Mouse (Mus musculus) kidney, postnatal 4 days (tissue): ENCODE data around the gene Gtf2a1l.

Source experiments
- DNase-seq, 2 experiments: peaks; one replicate each; pipeline ENCODE4 v3.0.0; 2021; ENCODE audit warnings: mixed read lengths in 2 of 2

Gtf2a1l gene

DNA sequence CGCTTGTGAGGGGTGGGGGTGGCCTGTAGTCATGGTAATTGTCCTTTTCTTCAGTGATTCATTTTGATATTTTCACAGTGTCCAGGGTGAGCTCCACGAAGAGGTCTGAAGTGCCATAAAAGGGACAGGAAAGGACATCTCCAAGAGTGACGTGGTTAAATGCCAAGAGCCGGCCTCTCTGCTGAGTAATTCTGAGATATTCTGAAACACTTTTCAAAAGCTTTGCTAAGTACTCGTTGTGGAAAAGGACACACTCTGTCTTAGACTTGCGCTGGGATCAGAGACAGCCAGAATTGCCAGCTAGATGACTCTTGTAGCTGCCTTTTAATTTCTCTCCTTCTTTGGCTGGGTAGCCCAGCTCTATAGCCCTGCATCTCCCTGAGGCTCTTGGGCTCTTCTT is 9.9 kb upstream of the Gtf2a1l start:
- DNase-seq, result no peak

DNA sequence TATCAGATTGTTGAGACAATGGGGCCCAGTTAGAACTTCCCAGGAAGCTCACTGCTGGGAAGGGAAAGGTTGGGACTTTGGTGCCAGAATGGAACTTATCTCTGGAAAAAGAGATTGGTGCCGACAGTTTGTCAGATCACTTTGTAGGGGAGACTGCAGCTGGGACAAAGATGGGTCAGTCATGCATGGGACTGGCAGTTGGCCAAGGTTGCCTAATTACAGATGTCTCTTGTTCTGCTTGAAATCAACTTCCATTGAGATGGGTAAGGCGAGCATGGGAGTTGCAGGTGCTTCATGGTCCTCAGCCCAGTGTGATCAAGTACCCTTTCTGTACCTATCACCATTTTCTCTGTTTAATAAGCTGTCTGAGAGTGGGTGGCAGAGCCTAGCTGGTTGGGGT is 2.4 kb upstream of the Gtf2a1l start:
- peak; percentile 16 to 24 for DNase-seq

DNA sequence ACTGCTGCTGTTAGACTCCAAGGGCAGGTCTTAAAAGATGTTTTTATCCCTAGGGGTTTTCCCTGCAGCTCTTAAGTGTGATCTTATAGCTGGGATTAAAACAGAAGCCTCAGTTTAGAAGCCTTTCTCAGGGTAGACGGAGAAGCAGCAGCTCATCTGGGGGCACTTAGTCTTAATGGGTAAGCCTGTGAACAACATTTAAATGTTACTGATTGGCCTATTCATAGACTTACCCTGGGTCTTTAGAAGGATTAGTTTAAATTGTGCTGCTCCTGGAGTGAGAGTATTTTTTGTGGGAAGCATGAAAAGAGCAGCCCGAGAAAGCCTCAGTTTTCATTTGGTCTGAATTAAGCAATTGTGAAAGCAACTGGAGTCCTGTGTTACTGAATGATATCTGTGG is 1.5 kb downstream of the Gtf2a1l start:
- no peak for DNase-seq

DNA sequence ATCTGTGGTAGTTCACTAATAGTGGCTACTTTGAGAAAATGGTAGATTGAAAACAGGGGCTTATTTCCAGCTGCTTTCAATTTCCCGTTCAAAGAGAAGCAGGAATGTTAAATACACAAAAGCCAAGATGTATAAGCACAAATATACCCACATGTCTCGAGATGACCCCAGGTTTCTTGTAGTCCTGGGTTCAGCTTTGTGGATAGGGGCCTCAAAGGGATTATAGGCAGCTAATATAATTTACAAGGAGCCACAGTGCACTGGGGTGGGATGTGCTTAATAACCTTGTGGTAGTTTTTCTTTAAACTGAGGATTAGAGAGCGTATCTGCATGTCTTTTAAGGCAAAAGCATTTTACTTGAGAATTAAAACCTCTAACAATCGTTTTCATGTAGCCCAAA is 2.3 kb downstream of the Gtf2a1l start:
- no peak for DNase-seq

GRCm38 (mm10) chr17:88675310-88676309 is 7.2 kb downstream of the Gtf2a1l start:
- no peak for DNase-seq

DNA sequence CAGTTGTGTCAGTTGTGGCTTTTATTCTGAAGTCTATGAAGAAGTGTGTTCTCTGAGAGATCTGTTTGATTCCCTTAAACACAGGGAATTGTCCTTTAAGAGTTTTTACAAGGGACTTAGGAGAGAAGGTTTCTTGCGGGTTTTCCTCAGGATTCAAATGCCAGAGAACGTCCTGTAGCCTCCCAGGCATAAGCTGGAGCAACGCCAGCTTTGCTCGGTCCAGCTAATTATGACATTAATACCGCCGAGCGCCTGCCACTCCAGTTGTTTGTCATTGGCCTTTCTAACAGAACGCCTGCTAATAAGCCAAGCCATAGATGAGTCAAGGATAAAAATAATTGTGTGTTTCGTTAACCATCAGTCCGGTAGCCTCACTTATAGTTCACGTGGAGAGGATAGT is 19.8 kb downstream of the Gtf2a1l start:
- DNase-seq, result no peak

DNA sequence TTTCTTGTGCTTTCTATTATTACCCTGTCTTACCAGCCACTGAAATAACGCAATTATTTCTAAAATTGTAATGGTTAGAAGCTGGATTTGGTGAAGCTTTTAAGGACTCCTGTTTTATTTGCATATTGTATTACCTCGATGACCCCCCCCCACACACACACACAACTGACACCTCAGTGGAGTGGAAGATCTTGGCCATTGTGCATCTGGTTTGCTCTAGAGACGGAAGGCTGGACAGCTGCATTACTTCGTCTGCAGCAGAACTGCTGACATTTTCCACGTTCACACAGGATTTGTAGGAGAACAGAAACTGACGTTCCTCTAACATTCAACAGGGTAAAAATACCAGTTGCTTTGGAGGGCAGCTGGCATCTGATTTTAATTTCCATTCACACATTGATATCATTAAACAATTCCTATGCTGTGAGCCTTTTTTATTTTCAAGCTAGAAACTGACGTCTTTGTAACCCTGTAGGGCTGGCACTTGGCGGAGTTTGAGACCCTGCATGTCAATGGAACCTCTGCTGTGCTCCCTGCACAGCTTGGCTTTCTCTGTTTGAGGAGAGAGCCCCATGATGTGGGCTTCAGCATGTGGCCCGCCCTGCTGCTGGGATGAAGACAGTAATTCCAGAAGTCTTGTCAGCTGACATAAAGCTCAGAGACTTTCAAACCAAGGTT is 28.3 kb downstream of the Gtf2a1l start:
- no peak for DNase-seq

GRCm38 (mm10) chr17:88700901-88701300 is 32.4 kb downstream of the Gtf2a1l start:
- no peak for DNase-seq

DNA sequence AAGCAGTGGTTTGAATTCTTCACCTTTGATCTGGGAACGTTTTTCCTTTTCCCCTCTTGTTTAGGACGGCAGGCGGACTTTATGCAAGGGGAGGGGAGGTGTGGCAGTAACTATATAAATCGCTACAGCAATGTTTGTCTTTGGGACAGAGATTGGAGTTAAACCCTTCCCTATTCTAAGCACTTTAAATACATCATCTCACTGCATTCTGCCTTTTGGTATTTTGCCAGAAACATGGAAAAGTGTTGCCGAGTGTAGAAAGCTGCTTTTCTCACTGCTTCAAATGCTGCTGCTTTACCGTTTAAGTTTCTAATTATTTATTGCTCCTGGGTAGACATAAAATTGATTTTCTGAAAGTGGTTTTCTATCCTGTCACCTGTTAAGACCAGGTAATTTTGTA is 33.9 kb downstream of the Gtf2a1l start:
- DNase-seq, result no peak

DNA sequence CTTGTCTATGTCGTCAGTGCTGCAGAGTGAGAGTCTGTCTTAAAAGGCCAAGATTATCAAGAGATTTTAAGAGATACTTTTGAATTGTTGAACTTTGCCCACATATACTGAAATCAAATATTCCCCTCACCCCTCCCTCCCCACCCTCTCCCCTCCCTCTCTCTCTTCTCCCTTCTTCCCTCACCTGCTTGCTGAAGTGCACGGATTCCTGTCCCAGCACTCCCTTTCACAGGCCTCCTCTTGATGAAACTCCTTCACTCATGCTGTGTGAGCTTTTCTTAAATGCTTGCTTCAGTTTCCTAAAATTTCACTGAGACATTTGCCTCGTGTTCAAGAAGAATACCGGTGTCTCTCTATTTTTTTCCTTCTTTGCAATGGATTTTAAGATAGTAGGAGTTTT is 34.7 kb downstream of the Gtf2a1l start:
- no peak for DNase-seq

DNA sequence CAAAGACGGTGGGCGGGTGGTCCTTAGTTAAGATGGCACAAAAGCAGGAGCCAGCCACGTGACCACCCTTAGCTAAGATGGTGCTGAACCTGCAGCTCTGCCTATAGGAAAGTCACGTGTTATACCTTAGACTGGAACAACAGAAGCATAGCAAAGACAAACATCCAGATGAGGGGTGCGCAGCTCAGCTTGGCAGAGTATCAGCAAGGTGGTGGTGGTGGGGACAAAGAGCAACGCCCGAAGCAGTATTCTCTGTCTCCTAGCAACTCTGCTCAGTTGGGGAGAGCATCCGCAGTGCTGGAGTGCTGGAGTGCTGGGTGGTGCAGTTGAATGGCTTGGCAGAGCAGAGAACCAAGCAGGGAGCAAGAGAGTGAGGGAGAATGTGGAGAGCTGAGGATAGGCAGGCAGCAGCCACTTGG is 37.8 kb downstream of the Gtf2a1l start:
- DNase-seq, result no peak

GRCm38 (mm10) chr17:88749646-88750045 is 81.2 kb downstream of the Gtf2a1l start:
- DNase-seq, result no peak

- DNase-seq, result peak; percentile 59 to 72
These were observed 84.5 kb downstream of the Gtf2a1l start for GRCm38 (mm10) chr17:88752827-88753471.

- peak; percentile 20 to 28 for DNase-seq
These were observed 85.0 kb downstream of the Gtf2a1l start for GRCm38 (mm10) chr17:88753472-88753857.

DNA sequence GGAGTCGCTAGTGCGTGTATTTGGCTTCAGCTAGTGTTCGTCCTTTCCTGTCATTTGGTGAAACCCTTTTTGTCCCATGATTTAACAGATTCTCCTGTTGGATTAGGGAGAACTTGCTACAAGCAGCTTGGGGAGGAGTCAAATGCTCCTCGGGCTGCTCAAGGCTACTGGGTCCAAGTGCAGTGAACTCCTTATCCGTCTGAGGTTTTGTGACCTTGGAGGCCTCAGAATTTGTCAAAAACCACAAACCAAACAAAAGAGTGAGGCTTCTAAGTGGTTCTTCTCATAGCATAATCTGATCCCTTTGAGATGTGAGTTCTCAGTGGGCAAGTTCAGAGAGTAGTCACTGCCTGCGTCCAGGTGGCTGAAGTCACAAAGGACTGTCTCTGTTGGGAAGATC is 87.3 kb downstream of the Gtf2a1l start:
- DNase-seq, result no peak

DNA sequence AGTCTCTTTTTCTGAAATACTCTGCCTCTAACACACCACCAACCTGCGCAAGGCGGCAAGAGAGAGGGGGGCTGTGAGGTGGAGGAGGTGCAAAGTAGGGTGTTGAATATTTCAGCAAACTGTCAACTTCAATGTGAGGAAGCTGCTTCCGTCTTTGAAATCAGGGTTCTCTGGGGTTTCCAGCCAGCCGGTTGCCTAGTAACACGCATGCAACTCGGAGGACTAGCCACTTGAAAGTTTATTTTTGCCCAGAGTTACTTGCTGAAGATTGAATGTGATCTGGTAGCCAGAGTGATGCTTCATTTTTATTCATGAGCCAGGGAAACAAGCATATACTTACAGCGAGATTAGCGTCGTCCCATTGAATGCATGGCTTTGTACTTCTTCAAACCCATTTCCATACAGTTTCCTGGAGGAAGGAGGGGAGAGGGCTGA is 89.6 kb downstream of the Gtf2a1l start:
- no peak for DNase-seq

- no peak for DNase-seq
These were observed 95.1 kb downstream of the Gtf2a1l start for GRCm38 (mm10) chr17:88763396-88764135.

DNA sequence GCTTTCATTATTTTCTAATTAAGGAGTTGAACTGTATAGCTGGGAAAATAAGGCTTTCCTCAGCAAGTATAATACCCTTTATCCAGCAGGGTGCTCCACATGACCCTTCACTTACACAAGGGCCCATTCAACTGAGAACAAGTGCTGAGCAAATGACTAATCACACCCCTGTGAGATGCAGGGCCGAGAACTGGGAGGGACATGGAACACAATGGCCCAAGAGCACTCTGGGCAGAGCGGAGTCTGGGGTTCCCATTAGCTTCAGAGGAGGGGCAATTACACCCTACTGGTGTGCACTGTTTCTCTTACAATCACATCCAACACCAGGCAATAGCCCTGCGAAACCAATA is 95.7 kb downstream of the Gtf2a1l start:
- DNase-seq, result no peak
